Mouse (Mus musculus) liver, embryonic 13.5 days (tissue): Measurements from ENCODE around the gene Myh7b. TPM values are rescaled to one million over a fixed set of nuclear protein-coding genes. Genes with fewer than 3 reads are reported as not detected.

ENCODE experiments used
- ATAC-seq: fragments of 200-750 bp; cut with Nextera tagmentation; 2 replicates; pipeline ENCODE4 v1.8.0; 2017; ENCODE audit warnings: low read depth, mild to moderate bottlenecking, moderate number of reproducible peaks, moderate library complexity
- DNase-seq: peaks from one replicate; pipeline ENCODE4 v3.0.0; 2022
- H3K27ac ChIP-seq: fragments of 300-500 bp; sonication (generic); 2 replicates; pipeline ENCODE4 v1.5.1; 2015; ENCODE audit warnings: moderate library complexity, mild to moderate bottlenecking, inconsistent platforms
- H3K27me3 ChIP-seq: fragments of 300-500 bp; sonication (generic); 2 replicates; pipeline ENCODE4 v1.6.1; 2015; ENCODE audit warnings: mild to moderate bottlenecking, inconsistent platforms
- H3K36me3 ChIP-seq: fragments of 300-500 bp; sonication (generic); 2 replicates; pipeline ENCODE4 v1.6.1; 2015; ENCODE audit warnings: mild to moderate bottlenecking, inconsistent platforms
- H3K4me1 ChIP-seq: fragments of 300-500 bp; sonication (generic); replicated peaks from 2 replicates; pipeline ENCODE4 v1.6.1; 2015; ENCODE audit warnings: inconsistent platforms
- H3K4me2 ChIP-seq: fragments of 300-500 bp; sonication (generic); 2 replicates; pipeline ENCODE4 v1.6.1; 2015; ENCODE audit warnings: inconsistent platforms, mild to moderate bottlenecking, moderate library complexity
- H3K4me3 ChIP-seq: fragments of 300-500 bp; sonication (generic); replicated peaks from 2 replicates; pipeline ENCODE4 v1.5.1; 2015; ENCODE audit warnings: mild to moderate bottlenecking, inconsistent platforms
- H3K9ac ChIP-seq: fragments of 300-500 bp; sonication (generic); 2 replicates; pipeline ENCODE4 v1.6.1; 2015; ENCODE audit warnings: mild to moderate bottlenecking, inconsistent platforms
- H3K9me3 ChIP-seq: fragments of 300-500 bp; sonication (generic); replicated peaks from 2 replicates; pipeline ENCODE4 v1.6.1; 2016; ENCODE audit warnings: inconsistent platforms
- WGBS: fragments of 180-500 bp; shearing (Covaris S2); methylation state at CpG from one replicate; pipeline ENCODE4 v1.1.7; 2015; ENCODE audit not compliant: insufficient replicate concordance; 5-methylcytosine and 5-hydroxymethylcytosine counted together
- polyA plus RNA-seq: library from polyadenylated mRNA; unstranded; fragments of >200 nt; fragmentation: Nextera tagmentation; extraction: Ambion mirVana; gene quantifications from 2 replicates; pipeline ENCODE4 v1.2.1, GENCODE M21; 2015

The Myh7b gene
- polyA plus RNA-seq, 1 experiment from 2014 or later: 2.2 TPM

GRCm38 (mm10) chr2:155667881-155668280 is 56.9 kb downstream of the Myh7b start:
- WGBS: 91% methylated on average over 8 of the region's 8 CpGs
- no peak overlapping the region for H3K9ac ChIP-seq
- no peak overlapping the region for H3K4me3 ChIP-seq
- H3K36me3 ChIP-seq: peaks cover 77% of the 10 kb centered on the region
- no peaks in the 10 kb centered on the region for H3K9me3 ChIP-seq
- H3K27me3 ChIP-seq: no peaks in the 10 kb centered on the region
- H3K4me2 ChIP-seq: no peak overlapping the region
- ATAC-seq (no peak), DNase-seq (no peak)
- H3K4me1 ChIP-seq: no peaks in the 10 kb centered on the region
- H3K27ac ChIP-seq: no peak overlapping the region

- no peaks in the 10 kb centered on the region for H3K27me3 ChIP-seq
- no peak overlapping the region for H3K4me2 ChIP-seq
- H3K4me3 ChIP-seq: no peak overlapping the region
- H3K36me3 ChIP-seq: peaks cover 74% of the 10 kb centered on the region
- H3K4me1 ChIP-seq: no peaks in the 10 kb centered on the region
- 75% methylated on average over 4 of the region's 4 CpGs for WGBS
- H3K9me3 ChIP-seq: no peaks in the 10 kb centered on the region
- DNase-seq (peak; percentile 13), ATAC-seq (no peak)
- no peak overlapping the region for H3K9ac ChIP-seq
- H3K27ac ChIP-seq: no peak overlapping the region
Observed at GRCm38 (mm10) chr2:155668461-155668860, 57.4 kb downstream of the Myh7b start.

GRCm38 (mm10) chr2:155671236-155671635 is 60.2 kb downstream of the Myh7b start:
- DNase-seq: no peak
- ATAC-seq: no peak
- Histone ChIP-seq H3K27me3 (no peaks in the 10 kb centered on the region), H3K9ac (no peak overlapping the region), H3K9me3 (no peaks in the 10 kb centered on the region), H3K4me3 (no peak overlapping the region), H3K27ac (no peak overlapping the region), H3K4me2 (no peak overlapping the region), H3K4me1 (no peaks in the 10 kb centered on the region; the same call in 1 of the 2 replicates), H3K36me3 (peaks cover 48% of the 10 kb centered on the region)
- WGBS: 85% methylated on average over 4 of the region's 4 CpGs

- Histone ChIP-seq H3K4me2 (no peak overlapping the region), H3K9me3 (no peaks in the 10 kb centered on the region), H3K36me3 (peaks cover 26% of the 10 kb centered on the region), H3K9ac (no peak overlapping the region), H3K4me1 (no peaks in the 10 kb centered on the region; the same call in 1 of the 2 replicates), H3K4me3 (no peak overlapping the region), H3K27ac (no peak overlapping the region), H3K27me3 (no peaks in the 10 kb centered on the region)
- peak; percentile 48 for DNase-seq
- WGBS: 17% methylated on average over 2 of the region's 2 CpGs
- peak; percentile 29; the same call in 1 of the 2 replicates for ATAC-seq
Observed at GRCm38 (mm10) chr2:155673546-155673945, 62.5 kb downstream of the Myh7b start.

GRCm38 (mm10) chr2:155675118-155675517 is 64.1 kb downstream of the Myh7b start:
- Histone ChIP-seq H3K4me1 (no peaks in the 10 kb centered on the region; the same call in 1 of the 2 replicates), H3K4me2 (no peak overlapping the region), H3K9ac (no peak overlapping the region), H3K9me3 (no peaks in the 10 kb centered on the region), H3K36me3 (peaks cover 25% of the 10 kb centered on the region), H3K27me3 (no peaks in the 10 kb centered on the region), H3K27ac (no peak overlapping the region), H3K4me3 (no peak overlapping the region)
- ATAC-seq (no peak), DNase-seq (no peak)
- WGBS: 51% methylated on average over 4 of the region's 4 CpGs

GRCm38 (mm10) chr2:155679586-155680110 is 68.6 kb downstream of the Myh7b start:
- no peak overlapping the region for H3K4me2 ChIP-seq
- H3K4me3 ChIP-seq: no peak overlapping the region
- no peaks in the 10 kb centered on the region for H3K9me3 ChIP-seq
- DNase-seq (no peak), ATAC-seq (no peak)
- WGBS: 77% methylated on average over 4 of the region's 4 CpGs
- no peaks in the 10 kb centered on the region for H3K27me3 ChIP-seq
- H3K27ac ChIP-seq: no peak overlapping the region
- H3K9ac ChIP-seq: no peak overlapping the region
- no peaks in the 10 kb centered on the region for H3K36me3 ChIP-seq
- peaks cover 4% of the 10 kb centered on the region for H3K4me1 ChIP-seq

- Histone ChIP-seq H3K4me3 (no peak overlapping the region), H3K4me1 (peaks cover 4% of the 10 kb centered on the region), H3K36me3 (no peaks in the 10 kb centered on the region), H3K9me3 (no peaks in the 10 kb centered on the region), H3K9ac (no peak overlapping the region), H3K4me2 (no peak overlapping the region), H3K27ac (no peak overlapping the region), H3K27me3 (no peaks in the 10 kb centered on the region)
- DNase-seq (no peak), ATAC-seq (no peak)
- 30% methylated on average over 5 of the region's 5 CpGs for WGBS
Observed at GRCm38 (mm10) chr2:155680591-155680990, 69.6 kb downstream of the Myh7b start.

- H3K4me2 ChIP-seq: no peak overlapping the region
- no peak overlapping the region for H3K27ac ChIP-seq
- H3K9me3 ChIP-seq: no peaks in the 10 kb centered on the region
- no peak overlapping the region for H3K9ac ChIP-seq
- no peak for DNase-seq
- 0 out of 2 replicates have a peak, but pooled peaks cover under 1% of the 10 kb centered on the region for H3K36me3 ChIP-seq
- no peaks in the 10 kb centered on the region for H3K27me3 ChIP-seq
- WGBS: 45% methylated on average over 8 of the region's 8 CpGs
- no peak for ATAC-seq
- no peak overlapping the region for H3K4me3 ChIP-seq
- H3K4me1 ChIP-seq: peaks cover 4% of the 10 kb centered on the region
Observed at GRCm38 (mm10) chr2:155681194-155681593, 70.2 kb downstream of the Myh7b start.

GRCm38 (mm10) chr2:155681874-155682273 is 70.9 kb downstream of the Myh7b start:
- Histone ChIP-seq H3K27me3 (no peaks in the 10 kb centered on the region), H3K4me2 (no peak overlapping the region), H3K36me3 (0 out of 2 replicates have a peak, but pooled peaks cover 5% of the 10 kb centered on the region), H3K4me1 (peaks cover 4% of the 10 kb centered on the region), H3K27ac (no peak overlapping the region), H3K4me3 (no peak overlapping the region), H3K9me3 (no peaks in the 10 kb centered on the region), H3K9ac (no peak overlapping the region)
- 69% methylated on average over 2 of the region's 2 CpGs for WGBS
- no peak for ATAC-seq
- no peak for DNase-seq

GRCm38 (mm10) chr2:155683137-155683536 is 72.1 kb downstream of the Myh7b start:
- 60% methylated on average over 3 of the region's 3 CpGs for WGBS
- Histone ChIP-seq H3K27me3 (no peaks in the 10 kb centered on the region), H3K36me3 (peaks cover 13% of the 10 kb centered on the region; the same call in 1 of the 2 replicates), H3K4me2 (no peak overlapping the region), H3K4me3 (no peak overlapping the region), H3K9ac (no peak overlapping the region), H3K4me1 (peaks cover 4% of the 10 kb centered on the region), H3K27ac (no peak overlapping the region), H3K9me3 (no peaks in the 10 kb centered on the region)
- DNase-seq: no peak
- no peak for ATAC-seq

GRCm38 (mm10) chr2:155683821-155684220 is 72.8 kb downstream of the Myh7b start:
- H3K9me3 ChIP-seq: no peaks in the 10 kb centered on the region
- no peaks in the 10 kb centered on the region for H3K27me3 ChIP-seq
- no peak overlapping the region for H3K9ac ChIP-seq
- H3K4me3 ChIP-seq: no peak overlapping the region
- ATAC-seq (no peak), DNase-seq (no peak)
- H3K36me3 ChIP-seq: peaks cover 13% of the 10 kb centered on the region; the same call in 1 of the 2 replicates
- H3K27ac ChIP-seq: no peak overlapping the region
- peaks cover 5% of the 10 kb centered on the region for H3K4me1 ChIP-seq
- WGBS: 75% methylated on average over 5 of the region's 5 CpGs
- no peak overlapping the region for H3K4me2 ChIP-seq
